Mouse (Mus musculus): ENCODE data around the gene Tbc1d1.

DNA sequence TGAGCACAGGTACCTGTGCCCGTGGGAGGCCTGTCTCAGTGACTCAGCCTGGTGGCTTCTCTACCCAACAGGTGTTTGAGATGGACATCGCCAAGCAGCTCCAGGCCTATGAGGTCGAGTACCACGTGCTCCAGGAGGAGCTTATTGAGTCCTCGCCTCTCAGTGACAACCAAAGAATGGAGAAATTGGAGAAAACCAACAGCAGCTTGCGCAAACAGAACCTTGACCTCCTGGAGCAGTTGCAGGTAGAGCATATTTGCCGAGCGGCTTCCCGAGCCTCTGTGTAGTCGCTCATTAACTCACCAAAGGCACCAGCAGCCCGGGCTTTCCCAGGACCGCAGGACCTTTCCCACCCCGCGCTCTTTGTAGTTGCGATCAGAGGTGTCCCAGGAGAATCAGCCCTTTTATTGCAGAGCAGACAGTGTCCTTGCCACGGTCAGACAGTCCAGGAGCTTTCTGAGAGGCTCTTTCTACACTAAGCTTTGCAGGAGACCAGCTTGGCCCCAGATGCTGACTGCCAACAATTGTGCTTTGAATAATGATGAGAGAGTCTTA is 189.2 kb downstream of the Tbc1d1 start:
- TF ChIP-seq GATA1 (IDR thresholded peaks at IDR 0.05; ENCODE audit: low read length) (no peak), TAL1 (IDR thresholded peaks at IDR 0.05; ENCODE audit: low read length) (no peak)
